Mouse (Mus musculus): ENCODE data around the gene Klk6. TPM values are rescaled to one million over a fixed set of nuclear protein-coding genes. Genes with fewer than 3 reads are reported as not detected.

The Klk6 gene
- polyA plus RNA-seq, 1 experiment from 2014 or later, result not detected

- Histone ChIP-seq H3K9me3 (ENCODE audit: control insufficient read depth) (no peaks in the 10 kb centered on the region), H3K36me3 (ENCODE audit: control insufficient read depth, insufficient read depth) (no peaks in the 10 kb centered on the region), H3K27me3 (replicated peaks; ENCODE audit: control insufficient read depth, insufficient read depth, low read length) (no peaks in the 10 kb centered on the region), H3K9ac (ENCODE audit: low read depth, low read length) (no peak within 1 kb of the TSS), H3K4me1 (replicated peaks; ENCODE audit: control insufficient read depth, insufficient read depth, low read length) (no peaks in the 10 kb centered on the region), H3K4me2 (replicated peaks; ENCODE audit: low read depth) (no peak within 1 kb of the TSS), H3K4me3 (ENCODE audit: low read depth, low read length) (no peak within 1 kb of the TSS), H3K27ac (ENCODE audit: low read depth, low read length) (no peak within 1 kb of the TSS)
- no peak for TF ChIP-seq CTCF (IDR thresholded peaks at IDR 0.05; ENCODE audit: low read depth)
- ATAC-seq, result no peak
- 61% methylated on average over 5 of the region's 5 CpGs for WGBS
These were observed 13.3 kb upstream of the Klk6 start, which contains the start of gene Klk7 for GRCm38 (mm10) chr7:43810994-43811393. Gene Klk7 (plus strand): TSS chr7:43811294.

GRCm38 (mm10) chr7:43815211-43815610, 9.1 kb upstream of the Klk6 start:
- H3K9me3 ChIP-seq (ENCODE audit: control insufficient read depth), result no peaks in the 10 kb centered on the region
- no peak for ATAC-seq
- H3K4me1 ChIP-seq (replicated peaks; ENCODE audit: control insufficient read depth, insufficient read depth, low read length), result no peaks in the 10 kb centered on the region
- 88% methylated on average over 7 of the region's 7 CpGs for WGBS
- no peaks in the 10 kb centered on the region for H3K36me3 ChIP-seq (ENCODE audit: control insufficient read depth, insufficient read depth)
- no peaks in the 10 kb centered on the region for H3K27me3 ChIP-seq (replicated peaks; ENCODE audit: control insufficient read depth, insufficient read depth, low read length)
- no peak overlapping the region for H3K4me2 ChIP-seq (replicated peaks; ENCODE audit: low read depth)
- H3K9ac ChIP-seq (ENCODE audit: low read depth, low read length), result no peak overlapping the region
- H3K4me3 ChIP-seq (ENCODE audit: low read depth, low read length), result no peak overlapping the region
- no peak overlapping the region for H3K27ac ChIP-seq (ENCODE audit: low read depth, low read length)
- TF ChIP-seq CTCF (IDR thresholded peaks at IDR 0.05; ENCODE audit: low read depth), result no peak

GRCm38 (mm10) chr7:43816746-43817145, 7.6 kb upstream of the Klk6 start:
- H3K36me3 ChIP-seq (ENCODE audit: control insufficient read depth, insufficient read depth), result no peaks in the 10 kb centered on the region
- TF ChIP-seq CTCF (IDR thresholded peaks at IDR 0.05; ENCODE audit: low read depth), result no peak
- H3K4me1 ChIP-seq (replicated peaks; ENCODE audit: control insufficient read depth, insufficient read depth, low read length), result no peaks in the 10 kb centered on the region
- ATAC-seq, result no peak
- H3K4me2 ChIP-seq (replicated peaks; ENCODE audit: low read depth), result no peak overlapping the region
- no peak overlapping the region for H3K27ac ChIP-seq (ENCODE audit: low read depth, low read length)
- H3K4me3 ChIP-seq (ENCODE audit: low read depth, low read length), result no peak overlapping the region
- H3K9me3 ChIP-seq (ENCODE audit: control insufficient read depth), result no peaks in the 10 kb centered on the region
- no peak overlapping the region for H3K9ac ChIP-seq (ENCODE audit: low read depth, low read length)
- no peaks in the 10 kb centered on the region for H3K27me3 ChIP-seq (replicated peaks; ENCODE audit: control insufficient read depth, insufficient read depth, low read length)

GRCm38 (mm10) chr7:43821581-43821980, 2.7 kb upstream of the Klk6 start:
- Histone ChIP-seq H3K4me2 (replicated peaks; ENCODE audit: low read depth) (no peak overlapping the region), H3K36me3 (ENCODE audit: control insufficient read depth, insufficient read depth) (no peaks in the 10 kb centered on the region), H3K4me1 (replicated peaks; ENCODE audit: control insufficient read depth, insufficient read depth, low read length) (no peaks in the 10 kb centered on the region), H3K9ac (ENCODE audit: low read depth, low read length) (no peak overlapping the region), H3K27ac (ENCODE audit: low read depth, low read length) (no peak overlapping the region), H3K4me3 (ENCODE audit: low read depth, low read length) (no peak overlapping the region), H3K9me3 (ENCODE audit: control insufficient read depth) (no peaks in the 10 kb centered on the region), H3K27me3 (replicated peaks; ENCODE audit: control insufficient read depth, insufficient read depth, low read length) (no peaks in the 10 kb centered on the region)
- no peak for TF ChIP-seq CTCF (IDR thresholded peaks at IDR 0.05; ENCODE audit: low read depth)
- WGBS, result 87% methylated on average over 7 of the region's 7 CpGs
- ATAC-seq, result no peak

- ATAC-seq, result no peak
- no peaks in the 10 kb centered on the region for H3K36me3 ChIP-seq (ENCODE audit: control insufficient read depth, insufficient read depth)
- 70% methylated on average over 5 of the region's 5 CpGs for WGBS
These were observed 1.8 kb downstream of the Klk6 start for GRCm38 (mm10) chr7:43826056-43826455.

GRCm38 (mm10) chr7:43827706-43828105, 3.4 kb downstream of the Klk6 start:
- 75% methylated on average over 4 of the region's 4 CpGs for WGBS
- no peak for ATAC-seq

More at GRCm38 (mm10) chr7:43826056-43826455, 1.8 kb downstream of the Klk6 start:
- no peaks in the 10 kb centered on the region for H3K9me3 ChIP-seq (ENCODE audit: control insufficient read depth)
- H3K4me2 ChIP-seq (replicated peaks; ENCODE audit: low read depth), result no peak overlapping the region
- no peak overlapping the region for H3K4me3 ChIP-seq (ENCODE audit: low read depth, low read length)
- no peak overlapping the region for H3K27ac ChIP-seq (ENCODE audit: low read depth, low read length)
- H3K9ac ChIP-seq (ENCODE audit: low read depth, low read length), result no peak overlapping the region
- no peak for TF ChIP-seq CTCF (IDR thresholded peaks at IDR 0.05; ENCODE audit: low read depth)
- H3K27me3 ChIP-seq (replicated peaks; ENCODE audit: control insufficient read depth, insufficient read depth, low read length), result no peaks in the 10 kb centered on the region
- H3K4me1 ChIP-seq (replicated peaks; ENCODE audit: control insufficient read depth, insufficient read depth, low read length), result no peaks in the 10 kb centered on the region

GRCm38 (mm10) chr7:43829006-43829405, 4.7 kb downstream of the Klk6 start:
- Histone ChIP-seq H3K27me3 (replicated peaks; ENCODE audit: control insufficient read depth, insufficient read depth, low read length) (no peaks in the 10 kb centered on the region), H3K9ac (ENCODE audit: low read depth, low read length) (no peak overlapping the region), H3K4me2 (replicated peaks; ENCODE audit: low read depth) (no peak overlapping the region), H3K4me1 (replicated peaks; ENCODE audit: control insufficient read depth, insufficient read depth, low read length) (no peaks in the 10 kb centered on the region), H3K4me3 (ENCODE audit: low read depth, low read length) (no peak overlapping the region), H3K36me3 (ENCODE audit: control insufficient read depth, insufficient read depth) (no peaks in the 10 kb centered on the region), H3K27ac (ENCODE audit: low read depth, low read length) (no peak overlapping the region), H3K9me3 (ENCODE audit: control insufficient read depth) (no peaks in the 10 kb centered on the region)
- no peak for TF ChIP-seq CTCF (IDR thresholded peaks at IDR 0.05; ENCODE audit: low read depth)
- ATAC-seq, result no peak
- WGBS, result 85% methylated on average over 8 of the region's 8 CpGs

More at GRCm38 (mm10) chr7:43827706-43828105, 3.4 kb downstream of the Klk6 start:
- H3K27ac ChIP-seq (ENCODE audit: low read depth, low read length), result no peak overlapping the region
- no peaks in the 10 kb centered on the region for H3K9me3 ChIP-seq (ENCODE audit: control insufficient read depth)
- no peak overlapping the region for H3K9ac ChIP-seq (ENCODE audit: low read depth, low read length)
- H3K27me3 ChIP-seq (replicated peaks; ENCODE audit: control insufficient read depth, insufficient read depth, low read length), result no peaks in the 10 kb centered on the region
- H3K4me3 ChIP-seq (ENCODE audit: low read depth, low read length), result no peak overlapping the region
- no peak overlapping the region for H3K4me2 ChIP-seq (replicated peaks; ENCODE audit: low read depth)
- no peaks in the 10 kb centered on the region for H3K4me1 ChIP-seq (replicated peaks; ENCODE audit: control insufficient read depth, insufficient read depth, low read length)
- no peak for TF ChIP-seq CTCF (IDR thresholded peaks at IDR 0.05; ENCODE audit: low read depth)
- no peaks in the 10 kb centered on the region for H3K36me3 ChIP-seq (ENCODE audit: control insufficient read depth, insufficient read depth)
